Comparison of ENCODE assay signal across 10 mouse cellular contexts in genomic region chr6:85186033-85186743, GRCm38 (mm10). TPM values are rescaled to one million over a fixed set of nuclear protein-coding genes. Genes with fewer than 3 reads are reported as not detected.
DNase-seq lines count a peak whose midpoint lies in the region; ATAC-seq and TF ChIP-seq lines count a peak whose summit lies in the region.
"Had no signal": no experiment of that assay in that cellular context is flagged by ENCODE, and none has a peak within 500 bp of the region (broad histone marks: within the 10 kb centered on the region; RNA-seq: fewer than 3 reads in every experiment).

No protein-coding gene starts in this region.

- H3K4me1 ChIP-seq in lung, adult 2 months (ENCODE audit: control insufficient read depth, insufficient read depth, low read length), result peaks cover 3% of the 10 kb centered on the region; the same call in 1 of the 2 replicates
- peaks cover 21% of the 10 kb centered on the region for H3K4me1 ChIP-seq in forebrain, embryonic 11.5 days (replicated peaks; ENCODE audit: control insufficient read depth, insufficient read depth, low read length)

- peak overlapping the region; percentile 67 for H3K4me2 ChIP-seq in forebrain, embryonic 11.5 days (ENCODE audit: low read depth, low read length, severe bottlenecking)

- H3K9me3 ChIP-seq in forebrain, embryonic 11.5 days (ENCODE audit: control insufficient read depth, low read length), result no peaks in the 10 kb centered on the region

- peak; percentile 52; the same call in 1 of the 2 replicates for ATAC-seq in forebrain, embryonic 11.5 days (replicated peaks; ENCODE audit: low FRiP score)
- no peak for ATAC-seq in megakaryocyte-erythroid progenitor cell, adult 5-6 weeks (replicated peaks; ENCODE audit: low FRiP score, low TSS enrichment, poor library complexity, severe bottlenecking)

- no peak for TF ChIP-seq CTCF in lung, adult 2 months (IDR thresholded peaks at IDR 0.05; ENCODE audit: insufficient read depth, low read length)

- H3K27ac ChIP-seq in forebrain, embryonic 11.5 days (ENCODE audit: low read depth, low read length), result peak overlapping the region; percentile 79

- WGBS in lung, adult 2 months, result 6% methylated on average over 33 of the region's 33 CpGs
- 3% methylated on average over 33 of the region's 33 CpGs for WGBS in forebrain, embryonic 11.5 days

- no peak for TF ChIP-seq POLR2A in lung, adult 2 months (IDR thresholded peaks at IDR 0.05; ENCODE audit: borderline replicate concordance, extremely low read depth, low read depth, low read length)

- peaks cover 35% of the 10 kb centered on the region for H3K27me3 ChIP-seq in forebrain, embryonic 11.5 days (ENCODE audit: control insufficient read depth, insufficient read depth, low read length)

- no peaks in the 10 kb centered on the region for H3K36me3 ChIP-seq in forebrain, embryonic 11.5 days (ENCODE audit: control insufficient read depth, insufficient read depth, low read length)

- no peak overlapping the region for H3K4me3 ChIP-seq in lung, adult 2 months (replicated peaks; ENCODE audit: extremely low read depth, low read depth, low read length)
- H3K4me3 ChIP-seq in forebrain, embryonic 11.5 days (ENCODE audit: low read depth, low read length), result peak overlapping the region; percentile 59

- peak; percentile 20 for DNase-seq in lung, adult 2 months
- DNase-seq in lung, postnatal 25 days (ENCODE audit: low spot score), result no peak
- DNase-seq in forebrain, embryonic 11.5 days (ENCODE audit: low spot score), result peak; percentile 86
- peak; percentile 78 for DNase-seq in kidney, postnatal 10 days
- DNase-seq in retina, postnatal 1 day, result peak; percentile 43
- no peak for DNase-seq in right cerebral cortex, postnatal 4 days
- no peak for DNase-seq in c-Kit-positive CD71-positive TER-119-positive erythroid progenitor cells, embryonic 14.5 days (ENCODE audit: low spot score)

- H3K9ac ChIP-seq in forebrain, embryonic 11.5 days (ENCODE audit: low read length), result peak overlapping the region; percentile 40

RNA-seq across cellular contexts. Expression of gene Emx1, which starts 1.1 kb away (rescaled TPM):
- polyA plus RNA-seq in lung, adult 2 months (2012; rRNA removed), result not detected in 2 replicates
- polyA plus RNA-seq in forebrain, embryonic 11.5 days (2014; fragmentation: Nextera tagmentation; extraction: Ambion mirVana), result 63.5 and 67.2 TPM in 2 replicates
- total RNA-seq in megakaryocyte-erythroid progenitor cell, adult 5-6 weeks (2014; fragmentation: Nextera tagmentation), result not detected in 2 replicates
- not detected in 2 replicates for total RNA-seq in megakaryocyte-erythroid progenitor cell, adult 5-6 weeks (2017)
- total RNA-seq: liver, adult 2 months had no signal
- polyA plus RNA-seq: liver, adult 2 months; small intestine, adult 2 months had no signal

RNA-seq across cellular contexts. Expression of gene Spr, which starts 48.6 kb away (rescaled TPM):
- polyA plus RNA-seq in lung, adult 2 months (2012; rRNA removed), result 33.2 and 33.6 TPM in 2 replicates
- 65.3 and 74.2 TPM in 2 replicates for polyA plus RNA-seq in forebrain, embryonic 11.5 days (2014; fragmentation: Nextera tagmentation; extraction: Ambion mirVana)
- 30.5 and 41.7 TPM in 2 replicates for total RNA-seq in megakaryocyte-erythroid progenitor cell, adult 5-6 weeks (2014; fragmentation: Nextera tagmentation)
- total RNA-seq in megakaryocyte-erythroid progenitor cell, adult 5-6 weeks (2017), result 42.1 and 51.2 TPM in 2 replicates

Comparison
In these comparisons a context has a peak if more than half of its experiments do, and no peak if none do; other contexts are left out.
1. DNase-seq: peak in lung, adult 2 months (single experiment), forebrain, embryonic 11.5 days (single experiment), kidney, postnatal 10 days (single experiment) and retina, postnatal 1 day (single experiment); none in lung, postnatal 25 days (single experiment), right cerebral cortex, postnatal 4 days (single experiment) and c-Kit-positive CD71-positive TER-119-positive erythroid progenitor cells, embryonic 14.5 days (single experiment).
2. RNA of gene Emx1, which starts 1.1 kb away (polyA plus RNA-seq): 63.5 to 67.2 TPM in forebrain, embryonic 11.5 days; not detected in lung, adult 2 months; every median in the first group is over 10 times any median in the second.